ENCODE assay signal across 8 mouse cellular contexts in genomic region chr9:66212802-66213201, GRCm38 (mm10). TPM values are rescaled to one million over a fixed set of nuclear protein-coding genes. Genes with fewer than 3 reads are reported as not detected.
DNase-seq lines count a peak whose midpoint lies in the region; ATAC-seq and TF ChIP-seq lines count a peak whose summit lies in the region.
"Had no signal": no experiment of that assay in that cellular context is flagged by ENCODE, and none has a peak within 500 bp of the region (broad histone marks: within the 10 kb centered on the region; RNA-seq: fewer than 3 reads in every experiment).

No protein-coding gene starts in this region.

- H3K9me3 ChIP-seq in heart, postnatal 0 days (replicated peaks; ENCODE audit: control insufficient read depth, low read length): no peaks in the 10 kb centered on the region
- H3K9me3 ChIP-seq in liver, postnatal 0 days (ENCODE audit: low read length): no peaks in the 10 kb centered on the region
- H3K9me3 ChIP-seq: forebrain, embryonic 13.5 days had no signal

- no peak overlapping the region for H3K9ac ChIP-seq in heart, postnatal 0 days (replicated peaks; ENCODE audit: low read depth, low read length)
- H3K9ac ChIP-seq in liver, postnatal 0 days (replicated peaks): peak overlapping the region; percentile 0; the same call in 1 of the 2 replicates
- H3K9ac ChIP-seq: forebrain, embryonic 13.5 days had no signal

- no peak overlapping the region for H3K4me3 ChIP-seq in heart, postnatal 0 days (ENCODE audit: low read depth, low read length)
- H3K4me3 ChIP-seq in brown adipose tissue, adult 24 weeks (ENCODE audit: insufficient read depth, low read depth, low read length): no peak overlapping the region
- no peak overlapping the region for H3K4me3 ChIP-seq in liver, postnatal 0 days (ENCODE audit: low read depth, low read length)
- H3K4me3 ChIP-seq: forebrain, embryonic 13.5 days had no signal

- peaks cover 48% of the 10 kb centered on the region for H3K4me1 ChIP-seq in heart, postnatal 0 days (ENCODE audit: control insufficient read depth, insufficient read depth)
- H3K4me1 ChIP-seq in brown adipose tissue, adult 24 weeks (ENCODE audit: control insufficient read depth, insufficient read depth, insufficient read length, low read length): peaks cover 37% of the 10 kb centered on the region
- H3K4me1 ChIP-seq in liver, postnatal 0 days (ENCODE audit: insufficient read depth): peaks cover 45% of the 10 kb centered on the region

- TF ChIP-seq EP300 in heart, postnatal 0 days (IDR thresholded peaks at IDR 0.05; ENCODE audit: low read depth): no peak
- no peak for TF ChIP-seq EP300 in liver, postnatal 0 days (IDR thresholded peaks at IDR 0.05; ENCODE audit: low read depth)

- no peak for DNase-seq in heart, postnatal 0 days (ENCODE audit: low spot score)
- DNase-seq in heart, adult 18-20 months: no peak
- peak; percentile 56 for DNase-seq in liver, postnatal 0 days
- no peak for DNase-seq in adrenal gland, postnatal 10 days
- DNase-seq in frontal cortex, postnatal 10 days (ENCODE audit: low spot score in 2 of 2): no peak

- no peaks in the 10 kb centered on the region for H3K27me3 ChIP-seq in heart, postnatal 0 days (ENCODE audit: control insufficient read depth, insufficient read depth, low read length)
- no peaks in the 10 kb centered on the region for H3K27me3 ChIP-seq in liver, postnatal 0 days (ENCODE audit: insufficient read depth, low read length)
- H3K27me3 ChIP-seq: forebrain, embryonic 13.5 days had no signal

- no peaks in the 10 kb centered on the region for H3K36me3 ChIP-seq in heart, postnatal 0 days (replicated peaks; ENCODE audit: control insufficient read depth, insufficient read depth, low read length)
- H3K36me3 ChIP-seq in liver, postnatal 0 days (replicated peaks; ENCODE audit: insufficient read depth, low read length): no peaks in the 10 kb centered on the region

- WGBS in heart, postnatal 0 days: 63% methylated on average over 5 of the region's 5 CpGs
- WGBS in liver, postnatal 0 days (ENCODE audit: insufficient replicate concordance): 39% methylated on average over 5 of the region's 5 CpGs

- ATAC-seq in heart, postnatal 0 days (ENCODE audit: insufficient read depth, low read depth): no peak
- peak; percentile 3; the same call in 1 of the 2 replicates for ATAC-seq in erythroid progenitor cell, adult 5-6 weeks (replicated peaks; ENCODE audit: low FRiP score, poor library complexity, severe bottlenecking)
- ATAC-seq in liver, postnatal 0 days: peak; percentile 63
- ATAC-seq: forebrain, embryonic 13.5 days had no signal

- H3K4me2 ChIP-seq in heart, postnatal 0 days (ENCODE audit: low read depth, low read length): no peak overlapping the region
- H3K4me2 ChIP-seq in liver, postnatal 0 days (ENCODE audit: low read depth, low read length): peak overlapping the region; percentile 70
- H3K4me2 ChIP-seq: forebrain, embryonic 13.5 days had no signal

- H3K27ac ChIP-seq in heart, postnatal 0 days (ENCODE audit: low read depth): peak overlapping the region; percentile 70
- peak overlapping the region; percentile 75 for H3K27ac ChIP-seq in brown adipose tissue, adult 24 weeks (replicated peaks; ENCODE audit: low read depth, low read length)
- H3K27ac ChIP-seq in liver, postnatal 0 days (ENCODE audit: low read depth): peak overlapping the region; percentile 83
- H3K27ac ChIP-seq: forebrain, embryonic 13.5 days had no signal

- no peak for TF ChIP-seq CTCF in heart, postnatal 0 days (IDR thresholded peaks at IDR 0.05; ENCODE audit: low read depth)
- TF ChIP-seq CTCF in liver, postnatal 0 days (IDR thresholded peaks at IDR 0.05; ENCODE audit: low read depth): no peak

RNA-seq across cellular contexts. Expression of gene Dapk2, which starts 54.8 kb away (rescaled TPM):
- total RNA-seq in heart, postnatal 0 days (2014; rRNA removed; ENCODE audit: low replicate concordance): 2.3 and 3.9 TPM in 2 replicates
- 4.7 and 7.1 TPM in 2 replicates for polyA plus RNA-seq in heart, postnatal 0 days (2015; fragmentation: Nextera tagmentation; extraction: Ambion mirVana)
- total RNA-seq in heart, adult 18-20 months (2021): 1 to 10 TPM; 4.0 to 4.9 TPM
- polyA plus RNA-seq in brown adipose tissue, adult 24 weeks (2012; ENCODE audit: insufficient read depth, insufficient read length, missing spikeins): 2.9 and 5.9 TPM in 2 replicates
- 19.8 and 31.0 TPM in 2 replicates for total RNA-seq in erythroid progenitor cell, adult 5-6 weeks (2015; ENCODE audit: low replicate concordance)
- 25.5 and 51.6 TPM in 2 replicates for total RNA-seq in erythroid progenitor cell, adult 5-6 weeks (2017; ENCODE audit: low replicate concordance)
- 21.6 and 23.4 TPM in 2 replicates for polyA plus RNA-seq in liver, postnatal 0 days (2015; fragmentation: Nextera tagmentation; extraction: Ambion mirVana)
- total RNA-seq in adrenal gland, postnatal 10 days (2021): 10 to 100 TPM in 1 of 2 experiments, 1 to 10 TPM in 1; 8.3 to 12.4 TPM
